Mouse (Mus musculus) ZHBTc4 (cell line): ENCODE measurements around the gene Tmf1.

Source experiments
- DNase-seq: peaks from one replicate; pipeline ENCODE4 v3.0.0-alpha.2; 2011; ENCODE audit warnings: low read depth, low spot score

The Tmf1 gene

GRCm38 (mm10) chr6:97178491-97179366 is at the start of gene Tmf1:
Gene Tmf1, minus strand, starts transcription at chr6:97179122.
- peak; percentile 97 for DNase-seq

GRCm38 (mm10) chr6:97227067-97227847 is 48.3 kb upstream of the Tmf1 start:
- DNase-seq, result no peak

- no peak for DNase-seq
These were observed 47.2 kb upstream of the Tmf1 start for GRCm38 (mm10) chr6:97226083-97226491.

GRCm38 (mm10) chr6:97224505-97224904 is 45.6 kb upstream of the Tmf1 start:
- no peak for DNase-seq

GRCm38 (mm10) chr6:97223566-97223965 is 44.6 kb upstream of the Tmf1 start:
- no peak for DNase-seq

- DNase-seq, result no peak
These were observed 44.1 kb upstream of the Tmf1 start for GRCm38 (mm10) chr6:97222931-97223467.

- DNase-seq, result no peak
These were observed 43.4 kb upstream of the Tmf1 start for GRCm38 (mm10) chr6:97222321-97222720.

- DNase-seq, result no peak
These were observed 42.5 kb upstream of the Tmf1 start for GRCm38 (mm10) chr6:97221205-97222025.

- no peak for DNase-seq
These were observed 41.8 kb upstream of the Tmf1 start for GRCm38 (mm10) chr6:97220672-97221071.

- DNase-seq, result no peak
These were observed 37.4 kb upstream of the Tmf1 start for GRCm38 (mm10) chr6:97216154-97216821.

GRCm38 (mm10) chr6:97211981-97212380 is 33.1 kb upstream of the Tmf1 start:
- no peak for DNase-seq

GRCm38 (mm10) chr6:97210962-97211601 is 32.2 kb upstream of the Tmf1 start:
- peak; percentile 30 for DNase-seq

- peak; percentile 95 for DNase-seq
These were observed 31.5 kb upstream of the Tmf1 start, which contains the start of gene Arl6ip5 for GRCm38 (mm10) chr6:97210191-97210961. Gene Arl6ip5, plus strand, starts transcription at chr6:97210689.

GRCm38 (mm10) chr6:97209751-97210150 is 30.8 kb upstream of the Tmf1 start:
- DNase-seq, result no peak

- DNase-seq, result peak; percentile 26
These were observed 30.3 kb upstream of the Tmf1 start for GRCm38 (mm10) chr6:97209201-97209600.

GRCm38 (mm10) chr6:97208406-97208805 is 29.5 kb upstream of the Tmf1 start:
- DNase-seq, result peak; percentile 86

GRCm38 (mm10) chr6:97207085-97207484 is 28.2 kb upstream of the Tmf1 start:
- no peak for DNase-seq

- DNase-seq, result peak; percentile 99
These were observed 26.5 kb upstream of the Tmf1 start, which contains the start of gene Uba3 for GRCm38 (mm10) chr6:97205439-97205885. Gene Uba3, minus strand, starts transcription at chr6:97205647.

GRCm38 (mm10) chr6:97204952-97205351 is 26.0 kb upstream of the Tmf1 start:
- peak; percentile 29 for DNase-seq
